Mouse (Mus musculus) megakaryocyte, embryonic 14.5 days (primary cell): ENCODE data around the gene Orai1.

Experiments
- FLI1 ChIP-seq: IDR thresholded peaks from 2 replicates; pipeline ENCODE4 v1.6.1; 2012; ENCODE audit warnings: low read length, inconsistent platforms, mixed read lengths
- GATA1 ChIP-seq: IDR thresholded peaks from 3 replicates; pipeline ENCODE4 v1.6.1; 2012; ENCODE audit warnings: mixed read lengths, low read length, inconsistent platforms, borderline replicate concordance

DNA sequence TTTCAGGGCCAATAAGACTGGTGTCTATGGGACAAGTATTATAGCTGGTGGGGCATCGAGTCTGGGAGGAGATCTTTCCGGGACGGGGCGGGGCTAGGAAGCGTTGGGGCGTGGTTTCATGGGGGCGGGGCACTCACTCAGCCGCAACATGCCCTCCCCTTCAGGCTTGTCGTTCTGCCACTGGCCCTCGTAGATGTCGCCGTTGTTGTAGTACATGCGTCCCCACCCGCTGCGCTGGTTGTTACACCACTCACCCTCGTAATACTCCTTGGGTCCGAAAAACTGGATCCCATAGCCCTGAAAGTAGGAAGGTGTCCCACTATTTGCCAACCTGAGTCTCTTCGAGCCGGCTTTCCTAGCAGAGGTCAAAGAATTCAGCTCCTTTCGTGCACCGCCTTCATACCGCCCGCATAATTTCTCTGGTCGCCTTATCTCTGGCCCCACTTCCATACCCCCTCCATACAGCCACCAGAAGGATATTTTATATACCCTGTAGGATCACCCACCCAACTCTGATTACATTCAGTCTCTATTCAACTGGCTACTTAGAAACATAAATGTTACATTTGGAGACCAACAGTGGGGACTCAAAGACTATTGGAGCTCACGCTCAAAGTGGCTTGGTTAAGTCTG, 24.4 kb downstream of the Orai1 start:
- TF ChIP-seq FLI1: no peak
- no peak for TF ChIP-seq GATA1
